Mouse (Mus musculus): Measurements from ENCODE around the gene Tle4. TPM values are rescaled to one million over a fixed set of nuclear protein-coding genes. Genes with fewer than 3 reads are reported as not detected.

The Tle4 gene
- polyA plus RNA-seq, 1 experiment, result 56.5 TPM

DNA sequence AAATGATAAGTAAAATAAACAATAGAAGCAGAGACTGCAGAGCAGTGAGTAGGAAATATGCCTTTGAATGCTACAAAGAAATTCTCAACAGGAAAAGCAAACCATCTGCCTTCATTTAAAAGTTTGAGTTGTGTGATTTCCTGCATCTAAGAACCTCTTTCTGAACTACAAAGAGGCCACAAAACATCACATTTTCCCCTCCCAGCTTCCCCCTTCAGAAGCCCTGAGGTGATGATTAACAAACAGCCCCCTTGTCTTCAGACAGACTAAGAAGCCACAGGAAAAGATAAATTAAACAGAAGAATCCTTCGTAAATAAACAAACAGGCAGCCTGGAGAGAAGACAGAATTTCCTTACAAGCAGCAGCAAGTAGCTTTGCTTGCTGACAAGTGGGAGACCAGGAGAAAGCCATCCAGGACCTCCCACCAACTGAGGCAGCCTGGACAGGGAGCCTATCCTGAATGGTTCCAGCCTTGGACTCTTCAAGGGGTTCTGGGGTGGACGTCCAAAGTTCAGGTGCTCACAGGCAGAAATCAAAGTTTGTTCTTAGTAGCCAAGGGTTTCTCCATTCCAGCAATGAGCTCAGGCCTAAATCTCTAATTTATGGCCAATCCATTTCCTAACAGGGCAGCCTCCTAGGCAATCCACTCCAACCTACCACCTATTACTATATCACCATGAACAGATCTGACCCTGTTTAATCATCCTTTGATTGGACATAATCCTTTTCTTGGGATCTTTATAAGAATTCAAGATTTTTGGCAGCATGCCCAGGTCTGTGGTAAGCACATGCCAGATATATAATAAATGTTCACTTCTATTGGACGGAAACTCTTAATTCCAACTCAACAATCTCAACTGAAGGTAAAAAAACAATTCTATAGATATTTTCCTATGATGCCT is 9.4 kb downstream of the Tle4 start:
- peak; percentile 68 for DNase-seq (ENCODE audit: low read depth)
- TF ChIP-seq POLR2A (IDR thresholded peaks at IDR 0.05; ENCODE audit: borderline replicate concordance, extremely low read depth, insufficient read depth, insufficient read length, poor library complexity, severe bottlenecking), result no peak
- no peak for TF ChIP-seq CTCF (IDR thresholded peaks at IDR 0.05; ENCODE audit: borderline replicate concordance, extremely low read depth, insufficient read depth, insufficient read length)

GRCm38 (mm10) chr19:14586171-14586570 is 11.7 kb downstream of the Tle4 start:
- DNase-seq (ENCODE audit: low read depth), result no peak

DNA sequence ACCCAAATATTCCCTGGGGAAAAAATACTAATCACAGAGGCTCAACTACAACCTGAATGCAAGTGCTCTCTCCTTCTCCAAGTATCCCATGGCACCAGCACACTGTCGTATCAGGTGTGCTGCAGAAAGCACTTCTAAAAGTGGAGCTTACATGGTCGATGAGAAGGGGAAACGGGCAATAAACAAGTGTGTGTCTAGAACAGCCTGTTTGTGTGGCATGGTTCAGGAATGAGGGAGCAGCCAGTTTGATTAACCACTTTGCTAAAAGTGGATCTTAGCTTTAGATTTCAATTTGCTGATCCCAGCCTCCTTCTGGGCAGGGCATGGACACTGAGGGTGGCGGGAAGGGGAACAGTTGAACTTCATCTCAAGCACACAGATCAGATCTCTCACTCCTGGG is 12.1 kb downstream of the Tle4 start:
- DNase-seq (ENCODE audit: low read depth), result no peak
- TF ChIP-seq CTCF (IDR thresholded peaks at IDR 0.05; ENCODE audit: borderline replicate concordance, extremely low read depth, insufficient read depth, insufficient read length), result no peak
- TF ChIP-seq POLR2A (IDR thresholded peaks at IDR 0.05; ENCODE audit: borderline replicate concordance, extremely low read depth, insufficient read depth, insufficient read length, poor library complexity, severe bottlenecking), result no peak

More at GRCm38 (mm10) chr19:14586171-14586570, 11.7 kb downstream of the Tle4 start:
- TF ChIP-seq POLR2A (IDR thresholded peaks at IDR 0.05; ENCODE audit: borderline replicate concordance, extremely low read depth, insufficient read depth, insufficient read length, poor library complexity, severe bottlenecking) (no peak), CTCF (IDR thresholded peaks at IDR 0.05; ENCODE audit: borderline replicate concordance, extremely low read depth, insufficient read depth, insufficient read length) (no peak)

DNA sequence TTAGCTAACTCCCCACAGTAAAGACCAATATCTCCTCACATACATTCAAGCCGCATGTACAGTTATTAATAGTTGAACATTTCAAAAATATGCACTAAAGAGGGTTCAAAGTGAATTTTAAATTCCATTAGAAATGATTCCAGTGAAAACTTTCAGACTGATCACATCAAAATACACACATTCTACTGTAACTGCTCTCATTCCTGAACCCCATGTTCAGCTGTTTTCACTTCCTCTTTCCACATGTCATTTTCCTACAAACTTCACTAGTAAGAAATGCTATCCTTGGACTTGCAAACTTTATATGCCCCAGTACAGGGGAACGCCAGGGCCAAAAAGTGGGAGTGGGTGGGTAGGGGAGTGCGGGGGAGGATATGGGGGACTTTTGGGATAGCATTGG is 12.6 kb downstream of the Tle4 start:
- no peak for DNase-seq (ENCODE audit: low read depth)
- TF ChIP-seq POLR2A (IDR thresholded peaks at IDR 0.05; ENCODE audit: borderline replicate concordance, extremely low read depth, insufficient read depth, insufficient read length, poor library complexity, severe bottlenecking) (no peak), CTCF (IDR thresholded peaks at IDR 0.05; ENCODE audit: borderline replicate concordance, extremely low read depth, insufficient read depth, insufficient read length) (no peak)

GRCm38 (mm10) chr19:14578698-14579097 is 19.2 kb downstream of the Tle4 start:
- TF ChIP-seq CTCF (IDR thresholded peaks at IDR 0.05; ENCODE audit: borderline replicate concordance, extremely low read depth, insufficient read depth, insufficient read length) (no peak), POLR2A (IDR thresholded peaks at IDR 0.05; ENCODE audit: borderline replicate concordance, extremely low read depth, insufficient read depth, insufficient read length, poor library complexity, severe bottlenecking) (no peak)

DNA sequence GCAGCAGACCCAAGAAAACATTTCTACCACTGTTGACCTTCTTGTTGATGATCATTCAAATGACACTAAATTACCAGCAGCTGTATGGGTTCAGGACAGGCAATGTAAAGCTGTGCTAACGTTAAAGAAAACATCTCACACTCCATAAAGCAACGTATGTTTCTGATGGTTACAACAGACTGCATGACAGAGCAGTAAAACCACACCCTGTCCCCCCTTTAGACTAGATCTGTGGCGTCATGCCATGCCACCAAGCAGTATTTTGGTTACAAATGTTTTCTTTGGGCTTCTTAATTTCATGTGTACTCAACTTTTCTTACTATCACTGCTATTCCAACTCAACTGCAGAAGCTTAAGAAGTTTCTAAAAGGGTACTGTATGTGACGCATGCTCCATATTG is 19.8 kb downstream of the Tle4 start:
- TF ChIP-seq CTCF (IDR thresholded peaks at IDR 0.05; ENCODE audit: borderline replicate concordance, extremely low read depth, insufficient read depth, insufficient read length), result no peak
- no peak for TF ChIP-seq POLR2A (IDR thresholded peaks at IDR 0.05; ENCODE audit: borderline replicate concordance, extremely low read depth, insufficient read depth, insufficient read length, poor library complexity, severe bottlenecking)
- DNase-seq (ENCODE audit: low read depth), result no peak

More at GRCm38 (mm10) chr19:14578698-14579097, 19.2 kb downstream of the Tle4 start:
- no peak for DNase-seq (ENCODE audit: low read depth)

DNA sequence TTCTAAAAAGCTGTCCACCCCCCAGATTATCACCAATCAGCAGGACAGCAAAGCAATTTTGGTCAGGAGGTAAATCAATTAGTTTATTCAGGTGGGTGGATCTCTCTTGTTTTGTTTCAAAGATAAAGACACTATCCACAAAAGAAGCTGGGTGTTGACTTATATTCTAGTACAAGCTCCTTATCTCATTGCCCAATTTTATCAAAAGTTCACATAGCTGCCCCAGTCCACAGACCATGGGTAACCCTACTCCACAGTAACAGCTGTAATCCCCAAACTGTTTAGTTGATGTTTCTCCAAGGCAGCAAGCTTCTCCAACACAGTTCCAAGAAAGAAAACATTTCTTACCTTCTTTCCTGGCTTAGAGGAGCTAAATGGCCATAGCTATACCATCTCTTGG is 21.5 kb downstream of the Tle4 start:
- DNase-seq (ENCODE audit: low read depth), result no peak
- TF ChIP-seq POLR2A (IDR thresholded peaks at IDR 0.05; ENCODE audit: borderline replicate concordance, extremely low read depth, insufficient read depth, insufficient read length, poor library complexity, severe bottlenecking), result no peak
- no peak for TF ChIP-seq CTCF (IDR thresholded peaks at IDR 0.05; ENCODE audit: borderline replicate concordance, extremely low read depth, insufficient read depth, insufficient read length)

DNA sequence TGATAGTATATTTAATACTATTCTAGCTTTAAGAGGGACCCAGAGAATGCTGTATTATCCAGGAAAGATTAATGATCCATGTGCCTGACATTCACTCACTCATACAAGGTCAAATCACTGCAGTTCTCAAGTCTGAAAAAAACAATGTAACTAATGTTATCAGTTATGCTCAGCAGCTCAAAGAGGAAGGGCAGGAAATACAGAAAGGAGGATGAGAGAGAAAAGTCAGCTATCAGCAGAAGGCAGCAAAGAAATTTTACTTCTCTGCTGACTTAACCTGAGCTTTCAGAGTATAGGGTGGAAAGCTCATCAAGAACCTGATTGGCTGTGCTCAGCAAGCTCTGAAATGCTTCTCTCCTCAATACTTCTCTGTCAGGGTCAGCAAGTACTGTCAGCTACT is 29.0 kb downstream of the Tle4 start:
- DNase-seq (ENCODE audit: low read depth), result no peak
- TF ChIP-seq CTCF (IDR thresholded peaks at IDR 0.05; ENCODE audit: borderline replicate concordance, extremely low read depth, insufficient read depth, insufficient read length) (no peak), POLR2A (IDR thresholded peaks at IDR 0.05; ENCODE audit: borderline replicate concordance, extremely low read depth, insufficient read depth, insufficient read length, poor library complexity, severe bottlenecking) (no peak)

GRCm38 (mm10) chr19:14567081-14567480 is 30.8 kb downstream of the Tle4 start:
- TF ChIP-seq POLR2A (IDR thresholded peaks at IDR 0.05; ENCODE audit: borderline replicate concordance, extremely low read depth, insufficient read depth, insufficient read length, poor library complexity, severe bottlenecking), result no peak
- no peak for TF ChIP-seq CTCF (IDR thresholded peaks at IDR 0.05; ENCODE audit: borderline replicate concordance, extremely low read depth, insufficient read depth, insufficient read length)
- no peak for DNase-seq (ENCODE audit: low read depth)

DNA sequence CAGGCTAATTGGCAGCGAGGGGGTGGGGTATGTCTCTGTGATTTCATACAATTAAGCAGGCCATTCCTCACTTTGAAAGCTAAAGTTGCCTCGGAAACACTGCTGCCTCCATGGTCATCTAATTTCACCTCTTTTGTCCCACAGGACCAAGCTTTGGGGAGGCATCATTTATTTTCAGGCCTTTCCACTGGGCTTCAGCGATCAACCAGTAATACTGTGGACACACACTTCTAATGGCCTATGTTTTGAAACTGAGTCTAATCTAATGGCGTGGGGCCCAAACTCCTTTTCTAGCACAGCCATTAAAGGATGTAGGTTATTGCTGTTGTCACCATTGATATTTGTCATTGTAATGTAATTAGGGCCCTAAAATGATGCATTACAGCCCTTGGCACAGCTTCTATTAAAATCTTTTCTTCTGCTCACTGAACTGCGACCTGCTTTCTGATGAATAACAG is 31.3 kb downstream of the Tle4 start:
- TF ChIP-seq CTCF (IDR thresholded peaks at IDR 0.05; ENCODE audit: borderline replicate concordance, extremely low read depth, insufficient read depth, insufficient read length), result no peak
- no peak for TF ChIP-seq POLR2A (IDR thresholded peaks at IDR 0.05; ENCODE audit: borderline replicate concordance, extremely low read depth, insufficient read depth, insufficient read length, poor library complexity, severe bottlenecking)
- DNase-seq (ENCODE audit: low read depth), result peak; percentile 96

DNA sequence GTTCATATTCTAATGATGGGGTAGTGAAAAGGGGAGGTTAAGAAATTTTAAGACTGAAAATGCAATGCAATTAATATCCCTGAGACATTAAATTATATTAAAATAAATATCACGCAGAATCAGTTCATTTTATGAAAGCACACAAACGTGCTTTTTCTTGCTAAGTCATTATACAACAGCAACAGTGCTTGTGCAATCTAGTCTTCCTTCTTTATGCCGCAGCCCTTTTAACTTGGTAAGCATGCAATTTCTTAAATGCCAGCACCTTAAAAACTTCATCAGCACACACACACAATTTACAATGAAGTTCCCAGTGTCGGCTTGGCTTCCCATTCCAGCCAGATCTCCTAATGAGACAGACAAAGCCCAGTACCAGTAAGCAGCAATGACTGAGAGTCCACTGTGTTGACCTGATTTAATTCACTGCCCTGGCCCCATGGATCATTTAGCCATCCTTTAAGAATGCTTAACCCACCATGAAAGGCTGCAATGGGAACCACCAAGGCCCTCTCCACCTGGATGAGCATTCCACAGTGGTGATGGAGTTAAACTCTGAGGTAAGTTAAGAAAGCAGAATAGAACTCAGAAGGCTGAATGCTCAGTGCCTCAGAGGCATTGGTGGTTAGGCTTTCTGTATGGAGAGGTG is 32.3 kb downstream of the Tle4 start:
- peak; percentile 79 for DNase-seq (ENCODE audit: low read depth)
- TF ChIP-seq CTCF (IDR thresholded peaks at IDR 0.05; ENCODE audit: borderline replicate concordance, extremely low read depth, insufficient read depth, insufficient read length) (no peak), POLR2A (IDR thresholded peaks at IDR 0.05; ENCODE audit: borderline replicate concordance, extremely low read depth, insufficient read depth, insufficient read length, poor library complexity, severe bottlenecking) (no peak)

All from brain, embryonic 14.5 days (tissue).